Mouse (Mus musculus) ES-E14 (cell line): Measurements from ENCODE around the gene Rybp.

Experiments
- CHD2 ChIP-seq: IDR thresholded peaks from 2 replicates; pipeline ENCODE4 v1.6.1; 2014; ENCODE audit warnings: mild to moderate bottlenecking, low read depth, low read length, inconsistent platforms
- ZC3H11A ChIP-seq: IDR thresholded peaks from 2 replicates; pipeline ENCODE4 v1.6.1; 2012; ENCODE audit warnings: low read depth, mild to moderate bottlenecking, inconsistent platforms, low read length, borderline replicate concordance

- TF ChIP-seq CHD2, result no peak
- TF ChIP-seq ZC3H11A, result no peak
Measured at GRCm38 (mm10) chr6:100180213-100180882, 106.9 kb downstream of the Rybp start.
